Mouse (Mus musculus) heart, adult 2 months (tissue): Measurements from ENCODE around the gene Naa80.

Experiments
- CTCF ChIP-seq: fragments of 200-600 bp; IDR thresholded peaks from 2 replicates; pipeline ENCODE4 v1.8.1; 2022; ENCODE audit warnings: antibody characterized with exemption, mild to moderate bottlenecking, moderate library complexity
- EP300 ChIP-seq: fragments of 200-500 bp; IDR thresholded peaks from 2 replicates; pipeline ENCODE4 v1.6.1; 2011; ENCODE audit warnings: low read depth, low read length, control low read depth; ENCODE audit not compliant: insufficient read depth

- TF ChIP-seq CTCF (peak; percentile 57), EP300 (peak; percentile 52; the same call in 1 of the 2 replicates)
These were observed 44.8 kb upstream of the Naa80 start, which contains the start of gene Tmem115 for GRCm38 (mm10) chr9:107533791-107534407.
